Mouse (Mus musculus): ENCODE measurements around the gene Cabp1. TPM values are rescaled to one million over a fixed set of nuclear protein-coding genes. Genes with fewer than 3 reads are reported as not detected.
"Not testable (repeated sequence)": the region's sequence is repeated elsewhere in the genome, so short reads cannot be mapped to it uniquely, and the experiment has no call there.

Gene Cabp1
- total RNA-seq, 1 experiment from 2014 or later, result not detected

DNA sequence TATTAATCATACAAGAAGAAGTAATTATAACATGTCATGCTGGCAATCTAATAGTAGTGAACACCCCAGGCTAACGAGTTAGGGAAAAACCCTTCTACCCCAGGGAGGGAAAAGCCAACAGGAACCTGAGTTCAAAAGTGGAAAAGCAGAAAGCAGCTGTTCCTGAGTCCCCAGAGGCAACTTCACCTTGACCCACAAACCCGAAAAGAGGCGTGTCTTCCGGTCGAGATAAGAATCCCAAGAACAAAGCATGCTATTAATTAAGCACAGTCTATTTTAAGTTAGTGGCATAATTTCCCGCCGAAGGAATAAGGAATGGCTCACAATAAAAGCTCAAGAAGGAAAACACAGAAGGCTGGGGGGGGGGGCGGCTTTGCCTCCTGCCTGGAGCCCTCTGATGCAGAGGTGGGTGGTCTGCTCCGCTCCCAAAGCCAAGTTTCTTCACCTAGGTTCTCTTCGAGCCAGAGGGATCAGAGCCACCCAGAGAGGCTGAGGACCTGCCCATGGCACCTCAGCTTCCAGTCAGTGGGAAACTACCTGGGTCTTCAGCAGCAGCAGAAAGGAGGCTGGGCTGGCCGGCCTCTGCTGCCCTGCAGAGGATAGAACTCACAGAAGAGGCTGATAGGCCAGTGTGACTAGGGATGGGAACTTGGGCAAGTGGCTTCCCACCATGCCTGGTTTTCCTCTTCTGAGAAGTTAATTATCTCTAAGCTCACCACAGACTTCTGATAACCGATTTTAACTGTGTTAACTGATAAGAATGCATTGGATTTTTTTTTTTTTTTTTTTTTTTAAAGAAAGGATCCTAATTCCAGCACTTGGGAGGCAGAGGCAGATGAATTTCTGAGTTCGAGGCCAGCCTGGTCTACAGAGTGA is 32.9 kb downstream of the Cabp1 start:
- ATAC-seq (replicated peaks in 1 of 2; ENCODE audit: insufficient read depth in 1 of 2, low FRiP score in 2 of 2, low TSS enrichment in 1 of 2, low read depth in 1 of 2, poor library complexity in 2 of 2, severe bottlenecking in 2 of 2), result no peak

DNA sequence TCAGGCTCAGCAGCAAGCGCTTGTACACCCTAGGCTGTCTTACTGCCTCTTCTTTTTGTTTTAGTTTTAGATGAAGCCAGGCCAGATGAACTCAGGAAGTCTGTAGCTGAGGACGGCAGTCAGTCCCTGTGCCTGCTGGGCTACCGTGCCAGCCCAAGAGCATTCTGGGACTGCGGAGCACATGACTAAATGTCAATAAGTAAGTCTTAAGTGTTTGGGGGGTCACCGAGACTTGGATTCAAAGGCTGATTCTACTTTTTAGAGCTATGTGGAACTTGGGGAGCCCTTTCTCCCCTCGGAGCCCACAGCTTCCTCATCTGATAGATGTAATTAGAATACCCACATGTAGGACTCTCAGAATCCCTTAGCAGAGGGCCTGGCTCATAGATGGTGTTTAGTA is 33.5 kb downstream of the Cabp1 start:
- ATAC-seq (replicated peaks in 1 of 2; ENCODE audit: insufficient read depth in 1 of 2, low FRiP score in 2 of 2, low TSS enrichment in 1 of 2, low read depth in 1 of 2, poor library complexity in 2 of 2, severe bottlenecking in 2 of 2), result no peak

DNA sequence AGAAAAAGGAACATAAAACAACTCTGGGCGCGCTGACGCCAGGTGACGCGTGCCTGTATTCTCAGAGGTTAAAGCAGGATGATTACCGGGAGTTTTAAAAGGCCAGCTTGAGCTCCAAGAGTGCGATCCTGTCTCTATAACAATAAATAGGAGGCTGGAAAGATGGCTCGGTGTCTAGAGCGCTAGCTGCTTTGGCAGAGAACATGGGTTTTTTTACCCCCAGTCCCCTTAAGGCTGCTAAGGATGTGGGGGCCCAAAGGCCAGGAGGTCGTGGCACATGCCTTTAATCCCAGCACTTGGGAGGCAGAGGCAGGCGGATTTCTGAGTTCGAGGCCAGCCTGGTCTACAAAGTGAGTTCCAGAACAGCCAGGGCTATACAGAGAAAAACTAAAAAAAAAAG is 35.0 kb downstream of the Cabp1 start:
- no peak for ATAC-seq (replicated peaks in 1 of 2; ENCODE audit: insufficient read depth in 1 of 2, low FRiP score in 2 of 2, low TSS enrichment in 1 of 2, low read depth in 1 of 2, poor library complexity in 2 of 2, severe bottlenecking in 2 of 2)

DNA sequence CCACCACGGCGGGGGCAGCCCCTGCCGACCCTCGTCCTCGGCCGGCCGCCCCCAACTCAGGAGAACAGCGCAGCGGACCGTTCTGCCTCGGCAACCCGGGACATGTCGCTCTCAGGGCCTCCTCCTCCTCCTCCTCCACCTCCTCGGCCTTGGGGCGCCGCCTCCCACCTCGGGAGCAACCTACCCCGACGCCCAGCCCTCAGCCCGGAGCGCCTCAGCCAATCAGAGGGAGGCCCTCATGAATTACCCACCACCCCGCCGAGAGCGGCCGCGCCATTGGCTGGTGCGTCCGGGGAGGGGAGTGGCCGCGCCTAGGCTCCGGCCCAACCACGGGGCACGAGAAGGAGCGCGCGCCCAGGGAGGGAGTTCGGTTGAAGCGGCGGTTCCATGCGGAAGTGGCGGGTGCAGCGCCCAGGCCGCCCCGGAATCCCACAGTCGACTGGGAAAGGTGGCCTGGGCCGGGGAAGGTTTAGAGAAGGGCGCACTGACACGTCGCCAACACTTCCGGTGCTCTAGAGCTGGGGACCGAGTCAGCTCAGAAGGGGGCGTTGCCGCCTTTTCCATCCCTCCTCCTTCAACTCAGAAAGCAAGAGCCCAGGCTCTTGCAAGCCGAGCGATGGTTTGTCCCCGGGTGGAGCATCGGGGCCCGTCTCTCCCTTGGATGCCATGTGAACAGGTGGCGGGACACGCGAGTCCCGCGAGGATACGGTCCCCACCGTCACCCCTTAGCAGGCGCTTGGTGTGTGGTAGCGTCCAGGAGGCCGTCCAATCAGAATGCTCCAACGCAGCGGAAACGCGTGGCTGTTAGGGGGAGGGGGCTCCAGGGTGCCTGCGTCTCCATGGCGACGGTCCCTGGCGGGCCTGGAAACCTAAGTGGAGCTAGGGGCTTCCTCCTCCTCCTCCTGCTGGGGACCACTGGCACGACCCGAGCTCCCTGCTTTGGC is 35.9 kb downstream of the Cabp1 start, which contains the start of gene Mlec:
TSS of gene Mlec (minus strand) at position 140 of the 944 bp plus-strand sequence.
- ATAC-seq (replicated peaks in 1 of 2; ENCODE audit: insufficient read depth in 1 of 2, low FRiP score in 2 of 2, low TSS enrichment in 1 of 2, low read depth in 1 of 2, poor library complexity in 2 of 2, severe bottlenecking in 2 of 2), result peak; percentile 77 to 84

DNA sequence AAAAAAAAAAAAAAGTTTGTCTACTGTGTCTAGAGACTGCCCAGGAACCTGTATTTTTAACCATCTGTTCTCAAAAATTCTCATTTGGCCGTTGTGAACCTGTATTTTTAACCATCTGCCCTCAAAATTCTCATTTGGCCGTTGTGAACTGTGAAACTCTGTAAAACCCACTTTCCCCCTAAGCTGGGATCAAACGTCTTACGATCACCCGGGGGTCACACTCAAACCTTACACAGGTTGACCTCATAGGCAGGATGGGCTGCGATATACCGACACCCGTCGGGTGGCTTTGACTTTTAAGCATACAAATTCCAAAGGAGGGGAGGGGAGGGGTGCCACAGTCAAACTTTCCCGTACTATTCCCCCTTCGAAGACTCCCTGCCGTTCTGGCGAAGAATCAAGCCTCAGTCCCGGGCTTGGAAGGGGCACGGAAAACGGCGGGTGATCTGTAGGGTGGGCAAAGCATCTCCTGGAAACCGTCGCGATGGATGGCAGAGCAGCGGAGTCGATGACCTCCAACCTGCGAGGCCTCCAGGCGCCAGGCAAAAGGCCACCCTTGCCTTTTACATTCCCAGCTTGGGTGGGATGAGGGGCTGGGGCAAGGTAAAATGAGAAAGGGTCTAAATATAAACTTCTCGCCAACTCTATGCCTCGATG is 37.1 kb downstream of the Cabp1 start:
- no peak for ATAC-seq (replicated peaks in 1 of 2; ENCODE audit: insufficient read depth in 1 of 2, low FRiP score in 2 of 2, low TSS enrichment in 1 of 2, low read depth in 1 of 2, poor library complexity in 2 of 2, severe bottlenecking in 2 of 2)

DNA sequence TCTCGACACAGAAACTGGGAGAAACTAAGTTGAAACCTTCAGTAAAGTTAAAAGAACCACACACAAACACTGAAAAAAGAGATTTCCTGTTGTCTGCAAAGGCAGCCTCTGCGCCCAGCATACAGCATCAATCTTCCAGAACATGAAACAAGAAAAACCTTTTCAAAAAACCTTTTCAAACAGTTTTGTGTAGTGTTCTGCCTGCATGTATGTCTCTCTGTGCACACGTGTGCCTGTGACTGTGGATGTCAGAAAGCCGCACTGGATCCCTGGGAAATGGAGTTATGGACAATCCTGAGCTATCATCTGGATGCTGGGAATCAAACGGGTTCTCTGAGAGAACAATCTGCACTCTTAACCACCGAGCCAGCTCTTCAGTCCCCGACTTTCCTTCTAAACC is 37.8 kb downstream of the Cabp1 start:
- no peak for ATAC-seq (replicated peaks in 1 of 2; ENCODE audit: insufficient read depth in 1 of 2, low FRiP score in 2 of 2, low TSS enrichment in 1 of 2, low read depth in 1 of 2, poor library complexity in 2 of 2, severe bottlenecking in 2 of 2)

DNA sequence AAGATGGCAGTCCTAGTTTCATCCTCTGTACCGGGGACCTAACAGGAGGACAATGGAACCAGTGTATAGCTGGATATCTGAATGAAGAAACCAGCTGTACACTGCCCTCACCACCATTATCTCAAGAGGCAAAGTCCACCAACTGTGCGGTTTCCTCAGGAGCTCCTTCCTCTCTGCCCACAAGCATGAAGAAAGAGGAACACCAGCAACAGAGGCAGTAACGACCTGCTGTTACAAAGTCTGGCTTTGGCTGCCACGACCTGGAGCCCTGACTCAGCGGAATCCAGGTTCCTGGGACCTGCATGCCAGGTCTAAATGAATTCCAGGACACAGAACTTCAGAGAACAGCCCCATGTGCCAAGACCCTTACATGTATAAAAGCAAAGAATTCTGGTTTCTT is 38.4 kb downstream of the Cabp1 start:
- ATAC-seq (replicated peaks in 1 of 2; ENCODE audit: insufficient read depth in 1 of 2, low FRiP score in 2 of 2, low TSS enrichment in 1 of 2, low read depth in 1 of 2, poor library complexity in 2 of 2, severe bottlenecking in 2 of 2), result peak; percentile 51 to 57

DNA sequence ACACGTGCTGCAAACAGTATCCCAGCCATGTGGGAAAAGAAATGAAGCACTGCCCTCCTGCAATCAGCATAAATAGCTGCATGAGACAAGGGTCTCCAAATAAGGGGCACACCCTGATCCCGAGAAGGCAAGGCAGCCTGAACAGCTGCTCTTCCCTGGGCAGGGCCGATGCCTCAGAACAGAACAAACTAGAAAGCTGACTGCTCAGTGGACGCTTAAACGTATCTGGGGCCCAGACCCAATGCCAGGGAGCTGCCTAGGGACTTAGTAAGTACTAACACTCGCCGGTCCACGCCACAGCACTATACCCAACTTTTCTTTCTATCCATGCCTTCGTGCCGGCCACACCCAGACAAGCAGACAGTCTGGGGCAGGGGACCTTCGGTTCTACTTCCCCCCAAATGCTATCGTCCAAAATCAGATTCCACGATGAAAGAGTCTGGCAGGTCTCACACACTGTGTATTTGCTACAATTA is 39.0 kb downstream of the Cabp1 start:
- no peak for ATAC-seq (replicated peaks in 1 of 2; ENCODE audit: insufficient read depth in 1 of 2, low FRiP score in 2 of 2, low TSS enrichment in 1 of 2, low read depth in 1 of 2, poor library complexity in 2 of 2, severe bottlenecking in 2 of 2)

DNA sequence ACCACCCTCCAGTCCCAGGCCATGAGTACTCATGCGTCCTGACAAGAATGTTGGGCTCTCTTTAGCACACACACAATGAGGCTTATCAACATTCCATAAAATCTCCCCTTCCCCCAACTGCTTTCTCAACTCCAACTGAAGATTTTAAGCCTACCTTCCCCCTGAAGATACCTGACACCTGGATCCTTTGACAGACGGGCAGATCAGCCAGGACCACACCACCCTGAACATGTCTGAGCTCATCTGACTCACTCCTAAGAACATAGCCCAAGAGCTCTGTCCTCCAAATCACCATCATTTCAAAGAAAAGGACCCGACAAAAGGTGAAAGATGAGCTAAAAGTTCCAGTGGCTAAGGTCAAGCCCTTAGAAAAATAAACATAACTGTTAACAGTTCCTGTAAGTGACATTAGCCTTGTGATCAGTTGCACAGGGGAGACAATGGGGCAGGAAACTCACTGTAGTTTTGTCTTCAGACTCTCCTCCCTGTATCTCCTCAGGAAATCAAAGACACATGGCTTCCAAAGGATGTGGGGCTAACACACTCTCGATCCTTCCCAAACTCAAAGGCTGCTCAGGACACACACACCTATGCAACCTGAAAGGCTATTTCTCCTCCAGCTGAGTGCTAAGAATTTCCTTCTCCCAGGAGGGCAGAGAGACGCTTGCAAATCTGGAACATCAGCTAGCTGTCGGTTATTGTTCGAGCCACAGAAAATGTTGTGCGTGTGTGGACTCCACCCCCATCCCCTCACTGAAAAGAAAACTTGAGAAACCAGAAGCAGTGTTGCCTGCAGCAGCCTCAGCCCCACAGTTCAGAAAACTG is 41.8 kb downstream of the Cabp1 start:
- no peak for ATAC-seq (replicated peaks in 1 of 2; ENCODE audit: insufficient read depth in 1 of 2, low FRiP score in 2 of 2, low TSS enrichment in 1 of 2, low read depth in 1 of 2, poor library complexity in 2 of 2, severe bottlenecking in 2 of 2)

DNA sequence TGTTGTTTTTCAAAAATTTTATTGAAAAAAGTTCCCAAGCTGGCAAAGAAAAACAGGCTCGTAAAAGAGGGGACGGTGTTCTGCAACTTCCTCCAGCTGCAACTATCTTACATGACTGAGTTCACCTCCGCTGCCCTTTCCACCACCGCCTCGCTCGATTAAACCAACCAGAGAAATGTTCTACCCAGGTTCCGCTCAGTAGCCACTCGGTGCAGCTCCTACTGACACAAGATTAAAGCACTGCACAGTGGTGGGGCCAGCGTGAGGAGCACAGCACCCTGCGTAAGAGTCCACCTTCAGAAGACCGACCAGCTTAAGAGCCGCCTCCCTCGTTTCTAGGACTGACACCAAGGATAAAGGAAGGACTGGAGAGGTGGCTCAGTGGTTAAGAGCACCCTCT is 42.7 kb downstream of the Cabp1 start:
- no peak for ATAC-seq (replicated peaks in 1 of 2; ENCODE audit: insufficient read depth in 1 of 2, low FRiP score in 2 of 2, low TSS enrichment in 1 of 2, low read depth in 1 of 2, poor library complexity in 2 of 2, severe bottlenecking in 2 of 2)

DNA sequence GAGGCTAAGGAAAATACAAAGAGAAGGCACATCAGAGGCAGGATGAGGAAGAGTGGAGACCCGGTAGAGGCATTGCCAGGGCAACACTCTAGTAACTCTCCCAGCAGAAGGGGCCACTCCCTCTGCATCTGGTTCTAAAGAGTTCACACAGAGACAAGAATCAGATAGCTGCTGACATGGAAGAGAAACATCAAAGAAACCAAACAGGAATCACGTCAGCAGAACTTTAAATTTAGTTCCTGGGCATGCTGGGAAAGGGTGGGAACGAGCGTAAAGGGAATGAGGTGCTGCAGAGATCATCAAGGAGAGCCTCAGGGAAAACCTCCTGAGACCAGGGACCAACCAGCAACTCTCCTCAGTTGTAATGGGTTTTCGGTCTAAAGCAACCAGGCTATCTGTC is 43.2 kb downstream of the Cabp1 start:
- ATAC-seq (replicated peaks in 1 of 2; ENCODE audit: insufficient read depth in 1 of 2, low FRiP score in 2 of 2, low TSS enrichment in 1 of 2, low read depth in 1 of 2, poor library complexity in 2 of 2, severe bottlenecking in 2 of 2), result no peak

DNA sequence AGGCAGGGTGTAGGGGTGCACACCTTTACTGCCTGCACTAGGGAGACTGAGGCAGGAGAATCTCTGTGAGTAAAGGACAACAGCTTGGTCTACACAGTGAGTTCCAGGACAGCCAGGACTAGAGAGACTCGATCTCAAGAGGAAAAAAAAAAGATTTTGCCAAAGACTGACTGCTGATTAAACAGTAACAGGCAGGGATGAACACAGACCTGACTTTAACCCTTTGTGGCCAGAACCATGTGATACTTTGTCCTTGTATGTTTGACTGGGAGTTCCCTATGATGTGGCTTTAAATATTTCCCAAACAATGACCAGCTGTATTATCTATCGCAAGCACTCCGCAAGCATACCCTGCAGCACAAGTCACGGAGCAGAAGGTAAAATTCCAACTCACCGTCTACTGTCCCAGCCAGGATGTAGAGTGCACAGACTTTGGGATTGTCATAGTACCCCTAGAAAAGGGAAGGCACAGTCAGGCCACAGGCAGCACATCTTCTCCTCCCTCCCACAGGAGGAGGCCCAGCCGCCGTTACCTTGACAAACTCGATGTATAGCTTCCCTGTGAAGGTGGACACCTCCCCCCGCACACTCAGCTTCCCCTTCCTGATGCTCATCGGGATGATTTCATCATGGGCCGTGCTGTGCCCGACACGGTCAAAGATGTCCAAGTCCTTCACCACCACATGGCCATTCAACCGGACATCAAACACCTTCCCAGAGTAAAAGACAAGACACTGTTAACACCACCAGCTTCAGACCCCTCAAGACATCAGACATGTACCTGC is 44.3 kb downstream of the Cabp1 start:
- peak in 1 of 2 experiments; percentile 48; a peak in 1 of 4 replicates for ATAC-seq (replicated peaks in 1 of 2; ENCODE audit: insufficient read depth in 1 of 2, low FRiP score in 2 of 2, low TSS enrichment in 1 of 2, low read depth in 1 of 2, poor library complexity in 2 of 2, severe bottlenecking in 2 of 2)

DNA sequence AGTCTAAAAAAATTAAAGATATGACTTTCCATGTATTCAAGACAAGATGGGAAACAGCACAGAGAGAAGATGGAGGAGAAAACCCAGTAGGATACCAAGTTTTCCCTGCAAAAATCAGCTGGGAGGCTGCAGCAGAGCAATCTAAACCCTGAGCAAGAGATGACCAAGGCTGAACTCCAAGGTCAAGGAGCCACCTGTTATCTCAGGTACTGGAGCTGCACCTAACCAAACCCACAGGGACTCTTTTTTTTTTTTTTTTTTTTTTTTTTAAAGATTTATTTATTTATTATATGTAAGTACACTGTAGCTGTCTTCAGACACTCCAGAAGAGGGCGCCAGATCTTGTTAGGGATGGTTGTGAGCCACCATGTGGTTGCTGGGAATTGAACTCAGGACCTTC is 45.3 kb downstream of the Cabp1 start:
- not testable (repeated sequence) for ATAC-seq (replicated peaks in 1 of 2; ENCODE audit: insufficient read depth in 1 of 2, low FRiP score in 2 of 2, low TSS enrichment in 1 of 2, low read depth in 1 of 2, poor library complexity in 2 of 2, severe bottlenecking in 2 of 2)

DNA sequence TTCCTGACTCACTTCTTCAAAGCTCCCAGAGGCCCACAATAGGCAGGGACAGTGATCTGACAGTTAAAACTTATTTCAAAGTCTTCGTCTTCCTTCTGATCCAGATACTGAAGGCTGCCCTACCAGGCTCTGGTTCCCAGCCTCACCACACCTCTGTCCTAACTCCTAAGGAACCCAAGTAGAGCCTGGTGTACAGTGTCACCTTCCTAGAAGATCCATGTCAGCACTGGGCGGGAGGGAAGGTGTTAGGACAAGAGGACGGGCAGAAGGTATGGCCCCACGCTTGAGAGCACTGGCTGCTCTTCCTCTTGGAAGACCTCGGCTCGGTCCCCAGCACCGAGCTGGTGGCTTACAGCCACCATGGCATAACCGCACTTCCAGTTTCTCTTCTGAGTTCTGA is 45.8 kb downstream of the Cabp1 start:
- no peak for ATAC-seq (replicated peaks in 1 of 2; ENCODE audit: insufficient read depth in 1 of 2, low FRiP score in 2 of 2, low TSS enrichment in 1 of 2, low read depth in 1 of 2, poor library complexity in 2 of 2, severe bottlenecking in 2 of 2)

DNA sequence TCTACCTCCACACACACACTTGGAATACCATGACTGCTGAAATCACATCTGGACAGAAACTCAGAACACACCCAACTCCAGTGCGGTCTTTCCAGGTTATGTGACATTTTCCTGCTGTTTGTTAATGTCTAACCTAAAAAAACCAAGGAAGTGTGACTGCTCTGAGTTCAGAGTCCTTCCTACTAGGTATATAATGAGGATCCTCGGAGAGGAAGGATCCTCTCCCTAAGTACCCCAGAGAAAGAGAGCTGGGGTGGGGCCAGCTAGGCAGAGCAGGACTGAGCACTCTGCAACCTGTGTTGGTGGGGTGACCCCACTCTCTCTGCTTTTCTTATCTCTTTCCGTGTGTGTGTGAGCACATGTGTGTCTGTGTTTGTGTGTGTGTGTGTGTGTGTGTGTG is 46.8 kb downstream of the Cabp1 start:
- ATAC-seq (replicated peaks in 1 of 2; ENCODE audit: insufficient read depth in 1 of 2, low FRiP score in 2 of 2, low TSS enrichment in 1 of 2, low read depth in 1 of 2, poor library complexity in 2 of 2, severe bottlenecking in 2 of 2), result no peak

DNA sequence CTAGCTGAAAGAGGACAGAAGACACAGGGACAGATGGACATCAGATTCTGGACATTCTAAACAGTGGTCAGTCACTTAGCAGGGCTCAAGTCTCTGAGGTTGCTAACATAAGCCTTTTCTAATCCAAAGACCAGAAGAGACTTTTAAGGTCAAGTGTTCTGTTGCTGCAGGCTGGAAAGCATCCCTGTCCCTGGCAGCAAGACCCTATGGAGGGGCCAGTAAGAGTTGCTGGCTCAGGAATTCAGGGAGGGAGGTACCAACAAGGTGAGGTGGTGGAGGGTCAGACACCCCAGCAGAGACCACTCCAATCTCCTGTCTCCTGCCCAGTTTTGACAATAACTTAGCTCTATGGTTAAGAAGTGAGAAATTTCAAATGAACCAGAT is 47.4 kb downstream of the Cabp1 start:
- ATAC-seq (replicated peaks in 1 of 2; ENCODE audit: insufficient read depth in 1 of 2, low FRiP score in 2 of 2, low TSS enrichment in 1 of 2, low read depth in 1 of 2, poor library complexity in 2 of 2, severe bottlenecking in 2 of 2), result no peak
